Mouse (Mus musculus) lung, postnatal 0 days (tissue): ENCODE data around the gene Cav3. TPM values are rescaled to one million over a fixed set of nuclear protein-coding genes. Genes with fewer than 3 reads are reported as not detected.

Experiments
- ATAC-seq: fragments of 200-750 bp; cut with Nextera tagmentation; 2 replicates; pipeline ENCODE4 v1.8.0; 2017; ENCODE audit warnings: moderate library complexity
- DNase-seq: peaks from one replicate; pipeline ENCODE4 v3.0.0-alpha.2; 2016; ENCODE audit warnings: low spot score
- H3K27ac ChIP-seq: fragments of 300-500 bp; sonication (generic); 2 replicates; pipeline ENCODE4 v1.5.1; 2014; ENCODE audit warnings: antibody characterized with exemption, mild to moderate bottlenecking, low read length, mixed read lengths
- H3K27me3 ChIP-seq: fragments of 300-500 bp; sonication (generic); replicated peaks from 2 replicates; pipeline ENCODE4 v1.6.1; 2014; ENCODE audit warnings: low read length, mixed read lengths; ENCODE audit not compliant: insufficient read depth
- H3K36me3 ChIP-seq: fragments of 300-500 bp; sonication (generic); 2 replicates; pipeline ENCODE4 v1.6.1; 2014; ENCODE audit warnings: low read length, mixed read lengths; ENCODE audit not compliant: insufficient read depth
- H3K4me1 ChIP-seq: fragments of 300-500 bp; sonication (generic); 2 replicates; pipeline ENCODE4 v1.6.1; 2014; ENCODE audit warnings: antibody characterized with exemption, low read depth, low read length, mixed read lengths; ENCODE audit not compliant: insufficient read depth
- H3K4me2 ChIP-seq: fragments of 300-500 bp; sonication (generic); replicated peaks from 2 replicates; pipeline ENCODE4 v1.6.1; 2014; ENCODE audit warnings: low read depth, mild to moderate bottlenecking, low read length, moderate library complexity, mixed read lengths
- H3K4me3 ChIP-seq: fragments of 300-500 bp; sonication (generic); 2 replicates; pipeline ENCODE4 v1.5.1; 2014; ENCODE audit warnings: low read depth, low read length
- H3K9ac ChIP-seq: fragments of 300-500 bp; sonication (generic); replicated peaks from 2 replicates; pipeline ENCODE4 v1.6.1; 2014; ENCODE audit warnings: low read depth, mild to moderate bottlenecking
- H3K9me3 ChIP-seq: fragments of 300-500 bp; sonication (generic); 2 replicates; pipeline ENCODE4 v1.6.1; 2016; ENCODE audit warnings: low read length, mixed read lengths
- CTCF ChIP-seq: IDR thresholded peaks from 2 replicates; pipeline ENCODE4 v1.5.1; 2016; ENCODE audit warnings: antibody characterized with exemption, mild to moderate bottlenecking
- EP300 ChIP-seq: IDR thresholded peaks from 2 replicates; pipeline ENCODE4 v1.6.1; 2016; ENCODE audit warnings: antibody characterized with exemption, mild to moderate bottlenecking, control low read depth
- WGBS: fragments of 180-500 bp; shearing (Covaris S2); extraction: QIAGEN DNeasy Blood & Tissue Kit; methylation state at CpG from one replicate; pipeline ENCODE4 v1.1.7; 2014; 5-methylcytosine and 5-hydroxymethylcytosine counted together
- polyA plus RNA-seq: library from polyadenylated mRNA; unstranded; fragments of >200 nt; fragmentation: Nextera tagmentation; extraction: Ambion mirVana; gene quantifications from 2 replicates; pipeline ENCODE4 v1.2.1, GENCODE M21; 2015

The Cav3 gene
- polyA plus RNA-seq, 1 experiment from 2014 or later, result 2.5 TPM

DNA sequence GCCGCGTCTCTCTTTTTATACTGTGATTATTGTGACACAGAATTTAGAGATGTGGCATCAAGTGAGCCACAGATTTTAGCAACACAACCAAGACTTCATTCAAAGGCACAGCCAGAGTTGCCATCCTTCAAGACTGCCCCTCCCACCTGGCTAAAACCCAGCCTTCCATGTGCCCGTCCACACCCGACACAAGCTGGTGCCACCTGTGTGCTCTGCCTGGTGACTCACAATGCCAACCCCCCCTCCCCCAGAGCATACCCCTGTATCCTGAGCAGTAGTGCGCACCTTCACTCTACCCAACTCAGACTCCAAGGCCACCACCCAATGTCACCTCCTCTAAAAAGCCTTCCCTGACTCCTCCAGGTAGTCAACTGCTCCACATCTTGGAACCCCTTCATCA, 2.2 kb downstream of the Cav3 start:
- Histone ChIP-seq H3K4me1 (0 out of 2 replicates have a peak, but pooled peaks cover 3% of the 10 kb centered on the region), H3K9me3 (no peaks in the 10 kb centered on the region), H3K27me3 (no peaks in the 10 kb centered on the region), H3K9ac (no peak overlapping the region), H3K36me3 (no peaks in the 10 kb centered on the region), H3K4me2 (no peak overlapping the region), H3K27ac (no peak overlapping the region), H3K4me3 (no peak overlapping the region)
- 90% methylated on average over 5 of the region's 5 CpGs for WGBS
- DNase-seq (no peak), ATAC-seq (no peak)
- TF ChIP-seq CTCF (no peak), EP300 (no peak)

DNA sequence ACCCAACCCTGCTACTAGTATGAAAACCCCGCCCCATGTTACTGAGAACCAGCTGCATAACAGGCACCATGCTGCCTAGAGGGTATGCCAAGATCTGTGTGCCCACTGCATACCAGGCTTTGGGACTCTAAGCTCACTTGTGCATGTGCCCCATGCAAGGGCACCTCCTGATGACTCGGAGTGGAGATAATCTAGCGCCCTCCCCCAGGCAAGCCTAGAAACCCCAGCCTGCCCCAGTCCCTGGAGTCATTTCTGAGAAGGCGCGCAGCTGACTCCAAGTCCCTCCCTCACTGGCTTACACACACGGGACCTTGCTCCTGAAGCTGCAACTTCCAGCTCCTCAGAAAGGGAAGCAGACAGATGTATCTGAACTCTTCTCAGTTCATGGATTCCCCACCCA, 4.0 kb downstream of the Cav3 start:
- DNase-seq, result no peak
- no peak overlapping the region for H3K9ac ChIP-seq
- no peak overlapping the region for H3K4me2 ChIP-seq
- H3K4me3 ChIP-seq, result no peak overlapping the region
- no peak overlapping the region for H3K27ac ChIP-seq
- no peaks in the 10 kb centered on the region for H3K36me3 ChIP-seq
- ATAC-seq, result no peak
- H3K27me3 ChIP-seq, result no peaks in the 10 kb centered on the region
- WGBS, result 73% methylated on average over 6 of the region's 6 CpGs
- TF ChIP-seq EP300 (no peak), CTCF (no peak)
- H3K4me1 ChIP-seq, result 0 out of 2 replicates have a peak, but pooled peaks cover 3% of the 10 kb centered on the region
- H3K9me3 ChIP-seq, result no peaks in the 10 kb centered on the region

DNA sequence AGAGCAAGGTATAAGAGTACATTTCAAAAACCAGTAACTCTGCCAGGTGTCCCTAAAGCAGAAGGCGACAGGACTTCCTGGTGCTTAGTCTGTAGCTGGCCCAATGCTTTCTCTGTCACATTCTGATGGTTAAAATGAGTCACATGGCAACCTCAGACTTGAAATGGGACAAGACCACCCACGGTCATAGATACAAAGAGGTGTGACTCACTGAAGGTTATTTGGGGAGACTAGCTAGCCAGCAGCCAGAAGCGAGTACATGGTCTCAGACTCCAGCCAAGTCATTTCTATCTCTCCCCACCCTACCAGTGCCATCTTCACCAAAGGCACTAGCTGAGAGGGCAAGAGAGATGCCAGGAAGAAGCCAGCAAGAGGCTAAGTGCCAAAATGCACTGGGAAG, 6.1 kb downstream of the Cav3 start:
- ATAC-seq (no peak), DNase-seq (no peak)
- no peak overlapping the region for H3K9ac ChIP-seq
- TF ChIP-seq EP300 (no peak), CTCF (no peak)
- no peak overlapping the region for H3K4me2 ChIP-seq
- no peak overlapping the region for H3K4me3 ChIP-seq
- H3K27ac ChIP-seq, result no peak overlapping the region
- 78% methylated on average over 3 of the region's 3 CpGs for WGBS
- no peaks in the 10 kb centered on the region for H3K36me3 ChIP-seq
- H3K27me3 ChIP-seq, result no peaks in the 10 kb centered on the region
- 0 out of 2 replicates have a peak, but pooled peaks cover 3% of the 10 kb centered on the region for H3K4me1 ChIP-seq
- no peaks in the 10 kb centered on the region for H3K9me3 ChIP-seq

DNA sequence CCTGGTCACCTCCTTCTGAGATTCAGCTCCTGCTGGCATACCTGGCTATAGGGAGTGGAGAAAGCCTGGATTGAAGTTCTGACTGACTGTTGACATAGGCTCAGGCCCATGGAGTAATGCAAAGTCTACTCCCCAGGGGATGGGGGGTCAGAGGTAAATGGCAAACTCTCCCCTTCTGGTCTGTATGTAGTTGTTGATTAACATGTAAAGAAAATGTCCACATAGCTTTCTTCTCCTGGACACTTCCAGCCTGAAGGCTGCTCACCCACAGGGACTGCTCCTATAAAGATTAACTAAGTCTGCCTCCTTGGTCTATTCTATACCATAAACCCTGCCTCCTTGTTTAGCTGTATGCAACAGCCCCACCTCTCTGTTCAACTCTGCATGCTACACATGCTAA, 6.7 kb downstream of the Cav3 start:
- H3K9ac ChIP-seq, result no peak overlapping the region
- no peak overlapping the region for H3K27ac ChIP-seq
- ATAC-seq, result no peak
- no peak overlapping the region for H3K4me3 ChIP-seq
- no peaks in the 10 kb centered on the region for H3K9me3 ChIP-seq
- H3K4me1 ChIP-seq, result 0 out of 2 replicates have a peak, but pooled peaks cover 3% of the 10 kb centered on the region
- no peaks in the 10 kb centered on the region for H3K36me3 ChIP-seq
- no peak for DNase-seq
- no peaks in the 10 kb centered on the region for H3K27me3 ChIP-seq
- no peak overlapping the region for H3K4me2 ChIP-seq
- TF ChIP-seq EP300, result no peak
- TF ChIP-seq CTCF, result no peak

DNA sequence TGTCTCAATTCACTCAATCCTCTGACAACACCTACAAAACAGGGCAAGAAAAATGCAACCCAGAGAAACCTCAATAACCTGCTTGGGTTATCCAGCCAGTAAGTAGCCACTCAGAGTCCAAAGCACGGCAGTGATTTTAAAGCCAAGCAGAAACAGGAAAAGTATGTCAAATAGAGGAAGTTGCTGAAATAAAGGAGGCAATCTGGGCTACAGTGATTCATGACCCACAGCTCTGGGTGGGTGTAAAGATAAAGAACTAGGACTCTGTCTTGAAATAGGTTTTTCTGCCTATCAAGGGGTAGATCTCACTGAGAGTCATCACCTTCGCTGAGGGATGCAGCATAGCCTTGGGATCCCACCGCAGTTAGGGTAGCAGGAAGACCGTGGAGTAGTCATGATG, 12.3 kb downstream of the Cav3 start:
- no peak for TF ChIP-seq EP300
- no peak for TF ChIP-seq CTCF
- 57% methylated on average over 4 of the region's 4 CpGs for WGBS
- Histone ChIP-seq H3K27ac (no peak overlapping the region), H3K4me1 (no peaks in the 10 kb centered on the region), H3K27me3 (no peaks in the 10 kb centered on the region), H3K9me3 (no peaks in the 10 kb centered on the region), H3K4me2 (no peak overlapping the region), H3K4me3 (no peak overlapping the region), H3K36me3 (no peaks in the 10 kb centered on the region), H3K9ac (no peak overlapping the region)
- ATAC-seq, result no peak
- no peak for DNase-seq

DNA sequence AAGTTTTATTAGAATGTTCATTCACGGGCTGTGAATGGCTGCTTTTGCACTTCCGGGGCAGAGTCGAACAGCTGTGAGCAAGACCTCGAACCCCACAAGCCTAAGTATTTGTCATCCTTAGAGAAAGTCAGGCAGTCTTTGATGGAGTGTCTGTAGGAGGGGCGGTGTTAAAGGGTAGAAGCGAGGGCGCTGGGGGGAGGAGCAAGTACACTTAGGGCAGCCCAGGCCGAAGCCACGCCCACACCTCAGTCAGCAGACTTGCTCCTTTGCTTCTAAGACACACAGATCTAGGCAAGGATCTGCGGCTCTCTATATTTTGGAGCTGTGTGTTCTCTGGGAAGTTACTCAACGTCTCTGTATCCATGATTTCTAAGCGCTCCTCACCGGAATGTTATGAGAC, 20.6 kb downstream of the Cav3 start:
- Histone ChIP-seq H3K4me2 (no peak overlapping the region), H3K36me3 (no peaks in the 10 kb centered on the region), H3K9me3 (no peaks in the 10 kb centered on the region), H3K4me3 (no peak overlapping the region), H3K9ac (no peak overlapping the region), H3K27ac (no peak overlapping the region), H3K27me3 (no peaks in the 10 kb centered on the region; the same call in 1 of the 2 replicates), H3K4me1 (no peaks in the 10 kb centered on the region)
- 47% methylated on average over 13 of the region's 13 CpGs for WGBS
- ATAC-seq (no peak), DNase-seq (no peak)
- no peak for TF ChIP-seq EP300
- TF ChIP-seq CTCF, result no peak

DNA sequence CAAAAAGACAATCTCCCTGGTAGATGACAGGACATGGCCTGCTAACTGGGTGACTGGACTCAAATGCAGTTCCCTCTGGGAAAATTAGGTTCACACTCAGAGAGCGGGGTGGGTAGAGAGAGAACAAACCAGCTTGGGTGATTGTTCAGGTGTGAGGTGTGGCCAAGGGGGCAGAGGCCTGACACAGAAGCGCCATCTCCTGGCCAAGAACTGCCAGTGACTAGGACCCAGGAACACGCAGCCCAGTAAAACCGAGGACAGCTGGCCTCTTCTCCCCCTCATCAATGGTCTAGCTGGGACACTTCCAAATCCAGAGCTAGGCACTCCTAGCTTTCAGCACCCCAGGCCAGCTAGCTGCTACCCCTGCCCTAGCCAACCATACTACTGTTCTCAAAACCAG, 25.0 kb downstream of the Cav3 start:
- TF ChIP-seq EP300 (no peak), CTCF (peak; percentile 87)
- ATAC-seq, result peak; percentile 35; the same call in 1 of the 2 replicates
- H3K4me1 ChIP-seq, result peaks cover 7% of the 10 kb centered on the region; the same call in 1 of the 2 replicates
- no peak overlapping the region for H3K4me3 ChIP-seq
- H3K4me2 ChIP-seq, result no peak overlapping the region
- no peak overlapping the region for H3K9ac ChIP-seq
- H3K27ac ChIP-seq, result no peak overlapping the region
- 4% methylated on average over 4 of the region's 4 CpGs for WGBS
- no peaks in the 10 kb centered on the region for H3K36me3 ChIP-seq
- H3K9me3 ChIP-seq, result no peaks in the 10 kb centered on the region
- H3K27me3 ChIP-seq, result peaks cover 24% of the 10 kb centered on the region
- DNase-seq, result peak; percentile 50
